Mouse (Mus musculus) ovary, postnatal 10 days (tissue): Measurements from ENCODE around the gene Gatb.

Experiments used
- DNase-seq: peaks from one replicate; pipeline ENCODE4 v3.0.0; 2022; ENCODE audit warnings: low spot score

Gene Gatb

GRCm38 (mm10) chr3:85592640-85593252, 18.8 kb downstream of the Gatb start:
- no peak for DNase-seq

- DNase-seq, result no peak
Observed at GRCm38 (mm10) chr3:85594452-85594851, 20.5 kb downstream of the Gatb start.

GRCm38 (mm10) chr3:85599526-85599925, 25.6 kb downstream of the Gatb start:
- no peak for DNase-seq

- no peak for DNase-seq
Observed at GRCm38 (mm10) chr3:85601841-85602305, 28.0 kb downstream of the Gatb start.

DNA sequence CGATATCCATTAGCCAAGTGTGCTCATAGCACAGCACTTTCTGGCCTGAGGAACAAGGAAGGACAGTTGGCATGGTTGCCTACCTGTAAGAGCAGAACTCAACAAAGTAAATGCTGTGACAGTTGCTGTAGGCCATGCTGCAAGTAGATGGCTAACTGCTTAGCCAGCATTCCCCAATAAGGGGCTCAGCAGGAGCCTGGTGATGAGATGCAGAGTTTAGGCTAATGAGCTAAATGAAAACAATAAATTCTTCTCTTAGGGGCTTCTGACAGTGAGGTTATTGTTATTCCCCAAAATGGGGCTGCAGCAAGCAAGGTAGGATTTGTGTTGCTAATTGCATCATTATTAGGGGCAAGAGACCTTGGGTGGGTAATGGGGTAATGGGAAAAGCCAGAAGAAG, 29.9 kb downstream of the Gatb start:
- DNase-seq, result no peak

- no peak for DNase-seq
Observed at GRCm38 (mm10) chr3:85606912-85607311, 33.0 kb downstream of the Gatb start.

DNA sequence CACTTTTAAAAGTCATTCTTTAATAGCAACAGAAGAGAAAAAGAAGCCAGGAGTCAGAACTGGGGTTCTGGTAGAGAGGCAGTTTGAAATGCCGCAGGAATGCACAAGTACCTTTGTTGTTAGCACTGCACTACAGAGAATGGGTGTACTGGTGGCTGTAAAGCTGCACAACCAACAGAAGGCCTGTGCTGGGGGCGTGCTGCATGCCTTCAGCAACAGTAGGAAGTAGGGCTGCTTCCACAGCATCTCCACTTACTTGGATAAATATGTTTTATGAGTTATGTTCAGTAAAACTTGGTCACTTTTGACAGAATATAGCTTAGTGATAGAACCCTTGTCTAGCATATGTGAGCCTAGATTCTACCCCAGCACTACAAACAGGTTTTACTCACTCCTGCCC, 33.8 kb downstream of the Gatb start:
- no peak for DNase-seq

- DNase-seq, result no peak
Observed at GRCm38 (mm10) chr3:85616389-85616788, 42.5 kb downstream of the Gatb start.

GRCm38 (mm10) chr3:85618885-85619284, 45.0 kb downstream of the Gatb start:
- no peak for DNase-seq

GRCm38 (mm10) chr3:85619345-85619744, 45.4 kb downstream of the Gatb start:
- no peak for DNase-seq

- no peak for DNase-seq
Observed at GRCm38 (mm10) chr3:85619751-85620150, 45.8 kb downstream of the Gatb start.

DNA sequence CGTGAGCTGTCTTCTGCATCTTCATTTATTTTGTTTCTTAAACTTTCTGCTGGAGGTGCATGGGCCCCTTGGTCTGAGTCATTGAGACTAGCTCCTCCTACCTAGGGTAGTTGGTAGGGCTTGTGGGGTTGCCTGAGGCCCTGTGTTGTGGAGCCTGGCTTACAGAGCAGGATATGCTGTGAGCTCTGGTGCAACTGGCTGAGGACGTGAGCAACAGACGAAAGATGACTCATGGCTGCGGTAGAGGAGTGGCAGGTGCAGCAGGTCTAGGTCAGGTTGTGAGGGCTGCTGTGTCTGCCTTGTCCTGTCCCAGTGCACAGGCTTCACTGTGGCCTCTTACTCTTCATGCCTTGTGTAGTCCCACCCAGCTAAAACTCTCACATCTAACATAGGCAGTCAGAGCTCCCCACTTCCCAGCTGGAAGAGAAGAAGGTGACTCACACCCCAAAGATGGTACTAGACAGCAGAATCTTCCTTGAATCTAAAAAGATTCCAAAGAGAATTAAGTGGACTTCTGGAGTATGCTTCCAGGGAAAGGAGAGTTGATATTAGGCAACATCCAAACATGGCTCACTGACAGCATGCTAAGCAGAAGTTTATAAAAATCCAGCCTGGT, 56.1 kb downstream of the Gatb start:
- DNase-seq, result no peak

DNA sequence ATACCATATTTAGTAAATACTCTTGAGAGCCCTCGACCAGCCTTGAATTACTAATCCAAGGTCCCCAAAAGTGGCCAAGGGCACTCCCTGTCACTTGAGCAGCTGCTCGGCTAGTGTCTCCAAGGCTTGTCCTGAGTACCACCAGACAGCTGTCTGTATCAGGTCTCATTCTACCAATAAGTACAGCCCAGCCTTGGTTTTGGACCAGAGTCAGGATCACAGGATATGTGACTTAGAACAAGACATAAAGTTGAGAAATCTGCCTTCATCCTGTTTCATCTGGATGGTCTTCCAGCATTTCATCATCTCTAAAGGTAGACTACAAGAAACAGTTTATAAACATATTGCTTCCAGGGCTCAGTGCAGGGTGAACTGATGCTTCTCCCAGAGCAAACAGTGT, 59.8 kb downstream of the Gatb start:
- DNase-seq, result no peak

DNA sequence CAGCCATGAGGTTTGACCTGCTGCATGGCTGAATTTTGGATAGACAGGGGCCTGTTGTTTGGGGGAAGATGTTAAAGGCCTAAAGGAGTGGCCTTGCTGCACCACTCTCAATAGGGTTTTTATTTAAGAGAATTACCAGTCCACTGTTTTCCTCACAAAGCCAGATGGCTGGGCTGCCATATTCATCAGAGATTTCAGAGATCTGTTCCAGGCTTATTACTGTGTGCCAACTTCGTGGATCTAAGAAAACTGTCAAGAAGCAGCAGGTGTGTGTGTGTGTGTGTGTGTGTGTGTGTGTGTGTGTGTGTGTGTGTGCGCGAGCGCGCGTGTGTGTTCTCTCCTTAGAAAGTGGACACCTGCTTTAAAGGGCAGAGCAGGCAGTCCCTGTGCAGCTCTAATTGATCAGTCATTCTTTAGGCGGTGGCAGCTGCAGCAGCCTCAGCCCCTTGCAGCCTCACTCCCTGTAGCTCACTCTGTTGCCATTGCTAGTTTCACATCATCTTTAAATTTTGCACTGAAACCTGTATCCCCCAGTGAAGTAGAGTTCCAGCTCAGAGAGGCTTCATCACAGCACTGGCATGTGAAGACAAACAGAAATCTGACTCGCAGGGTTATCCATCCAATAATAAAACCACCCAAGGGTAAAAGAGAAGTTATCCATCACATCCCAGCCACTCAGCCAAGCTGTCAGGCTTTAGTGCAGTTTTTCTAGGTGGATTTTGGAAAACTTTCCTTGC, 60.6 kb downstream of the Gatb start:
- no peak for DNase-seq

DNA sequence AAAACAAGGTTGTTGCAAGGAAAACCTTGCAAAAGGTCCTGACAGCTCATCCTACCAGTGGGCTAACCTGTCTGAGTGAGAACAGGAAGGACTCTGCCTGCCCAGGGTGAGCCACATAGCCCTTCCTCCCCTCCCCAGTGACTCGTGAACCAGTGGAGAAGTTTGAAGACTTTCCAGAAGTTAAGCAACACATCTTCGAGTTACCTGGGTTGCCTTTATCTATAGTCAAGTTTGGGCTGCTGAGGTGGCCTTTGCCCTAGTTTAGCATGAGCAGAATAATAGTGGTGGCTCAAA, 61.2 kb downstream of the Gatb start:
- no peak for DNase-seq

DNA sequence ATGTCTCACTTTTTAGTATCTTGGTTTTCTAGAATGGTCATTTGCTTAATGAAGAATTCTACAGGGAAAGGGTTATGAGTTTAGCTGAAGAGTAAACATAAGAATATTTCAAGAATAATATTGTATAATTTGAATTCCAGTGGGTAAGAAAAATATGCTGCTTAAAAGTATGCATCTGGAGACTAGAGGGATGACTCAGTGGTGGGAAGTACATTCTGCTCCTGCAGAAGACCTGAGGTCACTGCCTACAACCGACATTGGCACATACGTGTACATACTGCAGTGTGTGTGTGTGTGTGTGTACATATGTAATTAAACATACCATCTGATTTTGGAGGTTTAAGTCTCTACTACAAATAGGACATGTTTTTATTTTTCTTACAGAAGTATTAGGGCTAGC, 61.7 kb downstream of the Gatb start:
- no peak for DNase-seq

DNA sequence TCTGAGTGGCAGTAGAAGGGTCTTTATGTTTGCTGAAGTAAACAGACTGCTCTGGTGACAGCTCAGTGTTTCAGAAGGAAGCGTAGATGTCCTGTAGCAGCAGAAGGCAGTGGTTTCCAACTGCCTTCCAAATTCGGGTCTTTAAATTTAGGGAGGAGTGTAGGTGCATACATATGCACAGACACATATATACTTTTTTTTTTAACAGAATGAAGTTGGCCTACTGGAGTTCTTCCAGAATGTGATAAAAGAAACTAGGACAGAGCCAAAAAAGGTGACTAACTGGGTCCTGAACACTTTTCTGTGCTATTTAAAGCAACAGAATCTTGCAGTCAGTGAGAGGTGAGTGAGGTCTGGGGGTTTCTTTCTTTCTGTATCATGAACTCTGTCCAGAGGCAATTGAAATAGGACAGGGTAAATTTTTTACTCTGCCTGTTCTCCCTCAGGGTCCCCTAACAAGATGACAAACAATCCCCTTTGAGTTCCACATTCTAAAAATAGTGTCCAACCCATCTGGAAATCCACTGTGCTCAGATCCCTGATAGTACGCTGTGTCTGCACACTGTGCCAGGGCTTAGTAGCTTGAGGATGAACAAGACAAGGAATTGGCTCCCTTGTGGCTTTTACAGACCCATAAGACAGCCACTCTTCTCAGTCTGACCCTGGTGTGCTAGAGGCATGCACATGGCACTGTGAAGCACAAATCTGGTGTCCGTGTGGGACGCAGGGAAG, 63.0 kb downstream of the Gatb start:
- no peak for DNase-seq

- no peak for DNase-seq
Observed at GRCm38 (mm10) chr3:85641751-85642150, 67.8 kb downstream of the Gatb start.

DNA sequence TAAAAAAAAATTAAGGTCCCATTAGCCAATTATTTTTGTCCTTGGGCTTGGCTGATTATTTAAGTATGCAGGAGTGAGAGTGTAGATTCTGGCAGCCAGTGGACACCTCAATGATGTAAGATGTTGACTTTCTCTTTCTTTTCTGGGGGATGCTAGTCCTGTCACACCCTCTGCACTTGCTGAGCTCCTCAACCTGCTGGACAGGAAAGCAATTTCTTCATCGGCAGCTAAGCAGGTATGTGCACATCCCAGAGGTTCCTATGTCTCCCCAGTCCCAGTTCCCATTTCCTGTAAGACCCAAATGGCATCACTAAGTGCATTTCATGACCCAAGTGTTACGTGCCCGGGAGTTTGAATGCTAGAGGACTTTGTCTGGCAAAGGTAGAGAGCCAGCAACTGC, 70.9 kb downstream of the Gatb start:
- no peak for DNase-seq

DNA sequence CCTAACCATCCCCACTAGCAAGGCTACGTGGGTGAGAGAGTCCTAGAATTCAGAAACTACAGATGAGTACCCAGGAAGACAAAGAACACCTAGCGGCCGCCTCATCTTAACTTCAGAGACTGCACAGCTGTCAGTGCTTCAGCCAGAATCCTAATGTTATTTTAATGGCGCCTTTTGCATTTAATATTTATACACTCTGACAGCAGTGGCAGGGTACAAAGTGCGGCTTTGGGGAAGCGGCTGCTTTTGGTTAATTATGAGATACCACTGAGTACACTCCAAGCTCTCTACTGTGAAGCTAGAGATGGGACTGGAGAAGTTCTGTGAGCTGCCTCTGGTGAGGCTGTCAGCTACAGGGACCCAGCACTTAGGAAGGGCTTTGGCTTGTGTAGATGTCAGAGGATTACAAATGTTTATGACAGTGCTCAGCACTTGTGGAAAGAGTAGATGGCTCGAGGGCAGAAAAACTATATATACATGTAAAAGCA, 71.6 kb downstream of the Gatb start:
- DNase-seq, result no peak

DNA sequence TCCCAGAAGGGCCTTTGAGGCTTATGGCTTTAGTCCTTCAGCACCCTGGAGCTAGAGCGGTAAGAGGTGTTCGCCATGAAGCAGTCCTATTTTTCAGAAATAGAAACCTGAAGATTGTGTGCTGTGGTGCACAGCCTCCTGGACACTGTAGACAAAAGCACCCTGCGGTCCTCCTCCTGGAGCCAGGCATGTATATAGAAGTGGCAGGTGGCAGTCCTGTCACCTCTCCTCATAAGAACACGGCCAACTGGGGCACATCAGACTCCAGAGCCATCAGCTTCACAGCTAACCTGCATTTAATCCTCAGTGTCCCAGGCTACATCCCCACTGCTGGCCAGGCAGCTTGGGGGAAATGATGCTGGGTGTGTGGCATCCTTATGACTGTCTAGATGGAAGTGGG, 75.3 kb downstream of the Gatb start:
- DNase-seq, result no peak

- no peak for DNase-seq
Observed at GRCm38 (mm10) chr3:85652727-85653665, 79.1 kb downstream of the Gatb start.
